Mouse (Mus musculus) hindbrain, postnatal 0 days (tissue): ENCODE measurements at regions not wholly inside any gene's neighbourhood (a gene's known extent, or its start where the extent isn't known, plus 50 kb on each side); places are given as distances from the start of the nearest gene placed in this dataset.

ENCODE experiments used
- ATAC-seq: fragments of 200-750 bp; cut with Nextera tagmentation; 2 replicates; pipeline ENCODE4 v1.8.0; 2017; ENCODE audit warnings: mild to moderate bottlenecking, moderate TSS enrichment, moderate library complexity
- DNase-seq: peaks from one replicate; pipeline ENCODE4 v3.0.0-alpha.2; 2015; ENCODE audit warnings: low spot score
- H3K27ac ChIP-seq: fragments of 300-500 bp; sonication (generic); 2 replicates; pipeline ENCODE4 v1.5.1; 2014; ENCODE audit warnings: mild to moderate bottlenecking
- H3K27me3 ChIP-seq: fragments of 300-500 bp; sonication (generic); 2 replicates; pipeline ENCODE4 v1.6.1; 2014; ENCODE audit warnings: low read length, mixed read lengths; ENCODE audit not compliant: insufficient read depth
- H3K36me3 ChIP-seq: fragments of 300-500 bp; sonication (generic); 2 replicates; pipeline ENCODE4 v1.6.1; 2014; ENCODE audit warnings: low read length, mixed read lengths; ENCODE audit not compliant: insufficient read depth
- H3K4me1 ChIP-seq: fragments of 300-500 bp; sonication (generic); 2 replicates; pipeline ENCODE4 v1.6.1; 2014; ENCODE audit warnings: antibody characterized with exemption, low read length, mixed read lengths; ENCODE audit not compliant: insufficient read depth
- H3K4me2 ChIP-seq: fragments of 300-500 bp; sonication (generic); 2 replicates; pipeline ENCODE4 v1.6.1; 2014; ENCODE audit warnings: low read depth, mild to moderate bottlenecking, low read length, moderate library complexity, mixed read lengths
- H3K4me3 ChIP-seq: fragments of 300-500 bp; sonication (generic); 2 replicates; pipeline ENCODE4 v1.5.1; 2014; ENCODE audit warnings: low read length
- H3K9ac ChIP-seq: fragments of 300-500 bp; sonication (generic); replicated peaks from 2 replicates; pipeline ENCODE4 v1.6.1; 2014; ENCODE audit warnings: mild to moderate bottlenecking, low read length, moderate library complexity, mixed read lengths
- H3K9me3 ChIP-seq: fragments of 300-500 bp; sonication (generic); 2 replicates; pipeline ENCODE4 v1.6.1; 2016; ENCODE audit warnings: low read length, mixed read lengths
- CTCF ChIP-seq: IDR thresholded peaks from 2 replicates; pipeline ENCODE4 v1.5.1; 2016; ENCODE audit warnings: antibody characterized with exemption, control low read depth, low read depth
- WGBS: fragments of 180-500 bp; shearing (Covaris S2); extraction: QIAGEN DNeasy Blood & Tissue Kit; methylation state at CpG from one replicate; pipeline ENCODE4 v1.1.7; 2014; 5-methylcytosine and 5-hydroxymethylcytosine counted together

- Histone ChIP-seq H3K4me2 (no peak overlapping the region), H3K27ac (no peak overlapping the region), H3K27me3 (no peaks in the 10 kb centered on the region), H3K9me3 (no peaks in the 10 kb centered on the region), H3K4me3 (no peak overlapping the region), H3K36me3 (no peaks in the 10 kb centered on the region), H3K9ac (no peak overlapping the region), H3K4me1 (no peaks in the 10 kb centered on the region)
- ATAC-seq (no peak), DNase-seq (no peak)
- no peak for TF ChIP-seq CTCF
- WGBS = 58% methylated on average over 6 of the region's 6 CpGs
Measured at GRCm38 (mm10) chr8:38867370-38867769, 1807.5 kb upstream of the Adam24 start.
